Mouse (Mus musculus) brain, adult 2 months (tissue): ENCODE results near the gene Il1r2.

Source experiments
- DNase-seq: peaks from one replicate; pipeline ENCODE4 v3.0.0; 2011; ENCODE audit warnings: low read depth, low spot score

Gene Il1r2

GRCm38 (mm10) chr1:40059122-40059774 lies 14.6 kb upstream of the Il1r2 start:
- DNase-seq, result no peak

- no peak for DNase-seq
Observed at GRCm38 (mm10) chr1:40061359-40061758, 12.5 kb upstream of the Il1r2 start.

GRCm38 (mm10) chr1:40063409-40063808 lies 10.5 kb upstream of the Il1r2 start:
- no peak for DNase-seq

- no peak for DNase-seq
Observed at GRCm38 (mm10) chr1:40064508-40064907, 9.4 kb upstream of the Il1r2 start.

GRCm38 (mm10) chr1:40072558-40072957 lies 1.3 kb upstream of the Il1r2 start:
- DNase-seq, result no peak

GRCm38 (mm10) chr1:40077328-40077727 lies 3.4 kb downstream of the Il1r2 start:
- no peak for DNase-seq

GRCm38 (mm10) chr1:40081041-40081440 lies 7.2 kb downstream of the Il1r2 start:
- no peak for DNase-seq

- peak; percentile 41 for DNase-seq
Observed at GRCm38 (mm10) chr1:40084386-40084785, 10.5 kb downstream of the Il1r2 start.

GRCm38 (mm10) chr1:40085403-40086182 lies 11.7 kb downstream of the Il1r2 start:
- DNase-seq, result peak; percentile 96

GRCm38 (mm10) chr1:40091160-40091559 lies 17.3 kb downstream of the Il1r2 start:
- no peak for DNase-seq

- DNase-seq, result peak; percentile 31
Observed at GRCm38 (mm10) chr1:40092541-40092940, 18.7 kb downstream of the Il1r2 start.

- peak; percentile 22 for DNase-seq
Observed at GRCm38 (mm10) chr1:40094601-40095304, 20.9 kb downstream of the Il1r2 start.

GRCm38 (mm10) chr1:40095585-40095984 lies 21.7 kb downstream of the Il1r2 start:
- DNase-seq, result no peak

- DNase-seq, result no peak
Observed at GRCm38 (mm10) chr1:40106306-40106705, 32.4 kb downstream of the Il1r2 start.

GRCm38 (mm10) chr1:40106719-40107118 lies 32.8 kb downstream of the Il1r2 start:
- DNase-seq, result no peak

GRCm38 (mm10) chr1:40107971-40108749 lies 34.3 kb downstream of the Il1r2 start:
- no peak for DNase-seq

GRCm38 (mm10) chr1:40109736-40110135 lies 35.9 kb downstream of the Il1r2 start:
- no peak for DNase-seq

GRCm38 (mm10) chr1:40115271-40115670 lies 41.4 kb downstream of the Il1r2 start:
- peak; percentile 81 for DNase-seq

- DNase-seq, result peak; percentile 74
Observed at GRCm38 (mm10) chr1:40116422-40116821, 42.5 kb downstream of the Il1r2 start.

- no peak for DNase-seq
Observed at GRCm38 (mm10) chr1:40117565-40117964, 43.7 kb downstream of the Il1r2 start.

- no peak for DNase-seq
Observed at GRCm38 (mm10) chr1:40124237-40124636, 50.4 kb downstream of the Il1r2 start.

- DNase-seq, result no peak
Observed at GRCm38 (mm10) chr1:40128481-40128880, 54.6 kb downstream of the Il1r2 start.
